Mouse (Mus musculus): ENCODE data around the gene Zfp975. TPM values are rescaled to one million over a fixed set of nuclear protein-coding genes. Genes with fewer than 3 reads are reported as not detected.
A peak's percentile ranks its signal among the peaks of the same experiment; 100 is the strongest.
"Not testable (repeated sequence)": the region's sequence is repeated elsewhere in the genome, so short reads cannot be mapped to it uniquely, and the experiment has no call there.

Zfp975 gene
- total RNA-seq (2021), result 1 to 10 TPM; 7.3 to 7.6 TPM
- long read RNA-seq, experiment 1, partial matches to known transcripts, result 1 of 4 reads
- long read RNA-seq, experiment 1, other reads (novel, unspliced or antisense), result 2 of 4 reads
- long read RNA-seq, experiment 2, transcript Zfp975-201 (4 exons, 3,148 nt), result major isoform, 8 of 8 reads
- long read RNA-seq, experiment 2, partial matches to known transcripts, result 0 of 8 reads
- long read RNA-seq, experiment 2, other reads (novel, unspliced or antisense), result 0 of 8 reads

DNA sequence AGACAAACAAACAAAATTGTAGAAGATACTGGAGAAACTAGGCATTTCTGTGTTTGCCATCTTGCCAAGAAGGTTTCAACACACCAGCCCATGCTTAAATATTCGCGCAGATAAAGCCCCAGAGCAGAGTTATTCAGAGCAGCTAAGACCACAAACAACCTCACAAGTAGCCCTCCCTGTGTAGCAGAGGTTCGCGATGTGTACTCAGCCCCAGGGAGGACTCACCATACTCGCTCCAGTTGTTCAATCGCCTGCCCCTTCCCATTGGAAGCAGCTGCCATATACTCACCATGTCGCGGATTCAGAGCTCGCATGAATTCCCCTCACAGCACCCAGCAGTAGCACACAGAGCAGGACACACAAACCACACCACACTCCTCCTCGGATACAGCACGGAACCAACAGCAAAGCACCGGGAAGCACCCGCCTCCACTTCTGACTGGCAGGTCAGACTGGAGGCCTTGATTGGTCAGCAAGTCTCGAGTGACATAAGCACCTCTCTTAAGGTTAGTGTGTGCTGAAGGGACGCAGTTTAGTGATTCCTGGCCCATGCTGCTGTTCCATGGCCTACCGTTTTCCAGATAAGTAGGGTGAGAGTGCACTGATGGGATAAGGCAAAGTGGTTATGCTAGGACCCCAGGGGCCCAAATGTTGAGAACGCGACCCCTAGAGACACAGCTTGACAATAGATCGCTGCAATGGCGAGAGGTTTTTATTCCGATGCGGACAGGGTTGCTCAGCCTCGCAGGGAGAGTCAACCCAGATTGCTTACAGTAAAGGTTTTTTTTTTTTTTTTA, at the start of gene Zfp975:
Gene Zfp975 (minus strand): TSS at position 381 of the 797 bp plus-strand sequence.
- Histone ChIP-seq H3K27ac (peak within 1 kb of the TSS; percentile 87), H3K4me3 (peak within 1 kb of the TSS; percentile 66)
- peak; percentile 76 to 88 for DNase-seq (ENCODE audit: low spot score in 2 of 2)

DNA sequence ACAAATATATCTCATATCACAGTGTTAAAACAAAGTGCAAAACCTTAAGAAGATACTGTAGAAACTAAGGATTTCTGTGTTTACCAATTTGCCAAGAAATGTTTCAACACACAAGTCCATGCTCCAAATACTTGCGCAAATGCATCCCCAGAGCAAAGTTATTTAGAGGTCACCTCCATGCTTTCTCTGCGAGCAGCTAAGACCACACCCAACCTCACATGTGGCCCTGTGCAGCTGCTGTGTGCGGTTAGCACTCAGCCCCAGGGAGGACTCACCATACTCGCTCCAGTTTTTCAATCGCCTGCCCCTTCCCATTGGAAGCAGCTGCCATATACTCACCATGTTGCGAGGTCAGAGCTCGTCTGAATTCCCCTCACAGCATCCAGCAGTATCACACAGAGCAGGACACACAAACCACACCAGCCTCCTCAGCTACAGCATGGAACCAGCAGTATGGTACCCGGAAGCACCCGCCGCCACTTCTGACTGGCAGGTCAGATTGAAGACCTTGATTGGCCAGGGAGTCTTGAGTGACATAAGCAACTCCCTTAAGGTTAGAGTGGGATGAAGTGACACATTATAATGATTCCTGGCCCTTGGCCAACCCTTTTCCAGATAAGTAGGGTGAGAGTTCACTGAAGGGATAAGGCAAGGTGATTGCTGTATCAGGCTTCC, 46.1 kb upstream of the Zfp975 start:
- no peak overlapping the region for H3K27ac ChIP-seq
- no peak for DNase-seq (ENCODE audit: low spot score in 2 of 2)
- H3K4me3 ChIP-seq, result no peak overlapping the region
- TF ChIP-seq CTCF (conservative IDR thresholded peaks at IDR 0.05), result no peak

DNA sequence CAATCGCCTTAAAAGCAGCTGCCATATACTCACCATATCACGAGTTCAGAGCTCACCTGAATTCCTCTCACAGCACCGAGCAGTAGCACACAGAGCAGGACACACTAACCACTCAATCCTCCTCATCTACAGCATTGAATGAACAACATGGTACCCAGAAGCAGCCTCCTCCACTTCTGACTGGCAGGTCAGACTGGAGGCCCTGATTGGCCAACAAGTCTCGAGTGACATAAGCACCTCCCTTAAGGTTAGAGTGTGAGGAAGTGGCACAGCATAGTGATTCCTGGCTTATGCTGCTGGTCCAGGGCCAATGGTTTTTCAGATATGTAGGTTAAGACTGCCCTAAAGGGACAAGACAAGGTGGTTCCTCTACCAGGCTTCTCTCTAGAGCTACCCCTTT, 34.4 kb upstream of the Zfp975 start, which contains the start of gene Gm17067:
Gene Gm17067 (minus strand): TSS at position 101 of the 400 bp plus-strand sequence.
- not testable (repeated sequence) for H3K4me3 ChIP-seq, H3K27ac ChIP-seq

DNA sequence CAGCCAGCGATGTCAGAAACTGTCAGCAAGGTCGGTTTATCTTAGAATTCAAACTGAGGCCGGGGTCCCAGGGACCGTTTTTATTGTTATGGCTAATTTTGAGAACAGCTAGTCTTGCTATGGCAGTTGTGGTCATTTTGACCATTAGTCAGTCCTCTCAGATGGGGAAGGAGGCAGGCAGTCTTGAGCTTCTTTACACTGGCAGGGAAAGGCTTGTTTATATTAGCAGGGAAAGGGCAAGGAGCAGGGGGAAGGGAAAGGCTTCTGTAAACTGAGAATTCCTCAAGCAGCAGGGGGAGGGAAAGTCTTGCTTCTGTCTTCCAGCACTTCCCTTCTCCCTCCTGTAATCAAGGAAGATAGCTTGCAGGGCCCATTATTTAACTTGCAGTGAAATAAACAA, 709 bp upstream of the Zfp975 start:
- peak overlapping the region; percentile 87 for H3K27ac ChIP-seq
- H3K4me3 ChIP-seq, result peak overlapping the region; percentile 66
- DNase-seq (ENCODE audit: low spot score in 2 of 2), result not testable (repeated sequence)

More for the DNA sequence above, 34.4 kb upstream of the Zfp975 start, which contains the start of gene Gm17067:
- DNase-seq (ENCODE audit: low spot score in 2 of 2), result not testable (repeated sequence)

DNA sequence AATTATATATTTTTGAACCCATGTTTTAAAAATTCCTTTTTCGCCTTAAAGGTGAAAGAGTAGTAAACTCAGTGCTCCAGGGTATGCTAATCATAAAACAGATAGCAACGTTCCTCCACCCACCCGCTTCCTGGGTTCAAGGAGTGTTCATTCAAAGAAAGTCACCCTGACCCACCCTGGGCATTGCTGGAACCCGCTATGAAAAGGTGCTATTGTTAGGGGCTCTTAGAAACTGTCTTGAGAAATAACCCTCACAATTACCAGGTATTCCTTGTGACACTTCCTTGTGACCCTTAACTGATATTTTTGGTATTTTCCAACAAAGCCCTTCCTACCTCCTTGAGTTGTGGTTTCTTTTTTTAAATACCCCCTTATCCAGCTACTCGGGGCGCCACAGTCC, 12.5 kb downstream of the Zfp975 start:
- H3K4me3 ChIP-seq; H3K27ac ChIP-seq; DNase-seq (ENCODE audit: low spot score in 2 of 2): not testable (repeated sequence)

DNA sequence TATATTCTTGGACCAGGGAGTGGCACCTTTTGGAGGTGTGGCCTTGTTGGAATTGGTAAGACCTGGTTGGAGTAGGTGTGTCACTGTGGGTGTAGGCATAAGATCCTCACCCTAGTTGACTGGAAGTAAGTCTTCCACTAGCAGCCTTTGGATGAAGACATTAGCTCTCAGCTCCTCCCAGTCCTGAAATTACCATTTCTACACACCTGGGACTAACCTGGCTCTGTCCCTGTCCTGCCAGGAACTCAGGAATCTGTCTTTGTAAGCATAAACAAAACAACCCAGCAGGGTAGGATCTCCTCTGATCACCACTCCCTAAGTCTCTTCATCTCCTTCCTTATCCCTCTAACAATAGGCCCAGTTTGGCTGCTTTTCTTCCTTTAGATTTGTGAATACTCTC, 12.9 kb downstream of the Zfp975 start:
- not testable (repeated sequence) for H3K4me3 ChIP-seq; DNase-seq (ENCODE audit: low spot score in 2 of 2); H3K27ac ChIP-seq

DNA sequence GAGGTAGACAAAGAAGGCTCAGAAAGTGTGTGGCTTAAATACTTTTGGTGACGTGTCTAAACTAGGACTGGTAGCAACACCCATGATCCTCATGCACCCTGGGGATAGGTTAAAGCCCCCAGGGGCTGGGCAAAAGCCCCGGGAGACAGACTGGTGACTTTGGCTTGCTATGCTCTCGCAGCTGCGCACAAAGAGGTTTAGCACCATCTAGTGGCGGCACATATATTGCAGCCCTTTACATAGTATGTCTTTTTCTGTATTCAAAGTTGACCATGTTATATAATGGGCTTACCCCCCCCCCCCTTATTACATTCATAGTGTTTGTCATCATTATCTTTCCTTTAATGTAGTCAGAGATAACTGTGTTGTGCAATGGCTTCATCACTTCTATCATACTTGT, 32.4 kb downstream of the Zfp975 start:
- not testable (repeated sequence) for H3K4me3 ChIP-seq; DNase-seq (ENCODE audit: low spot score in 2 of 2); H3K27ac ChIP-seq
- peak; percentile 16; the same call in 1 of the 2 replicates for TF ChIP-seq CTCF (conservative IDR thresholded peaks at IDR 0.05)

DNA sequence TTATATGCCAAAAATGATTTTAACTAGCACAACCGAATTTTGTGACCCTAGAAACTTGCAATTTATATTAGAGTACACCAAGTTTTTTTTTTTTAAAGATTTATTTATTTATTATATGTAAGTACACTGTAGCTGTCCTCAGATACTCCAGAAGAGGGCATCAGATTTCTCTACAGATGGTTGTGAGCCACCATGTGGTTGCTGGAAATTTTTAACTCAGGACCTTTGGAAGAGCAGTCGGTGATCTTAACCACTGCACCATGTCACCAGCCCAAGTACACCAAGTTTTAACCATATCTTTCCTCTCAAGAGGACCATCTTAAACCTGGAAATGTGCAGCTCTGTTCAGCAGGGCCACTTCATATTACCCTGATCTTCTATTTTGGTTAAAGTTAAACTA, 37.3 kb downstream of the Zfp975 start:
- DNase-seq (ENCODE audit: low spot score in 2 of 2); H3K4me3 ChIP-seq; H3K27ac ChIP-seq: not testable (repeated sequence)

DNA sequence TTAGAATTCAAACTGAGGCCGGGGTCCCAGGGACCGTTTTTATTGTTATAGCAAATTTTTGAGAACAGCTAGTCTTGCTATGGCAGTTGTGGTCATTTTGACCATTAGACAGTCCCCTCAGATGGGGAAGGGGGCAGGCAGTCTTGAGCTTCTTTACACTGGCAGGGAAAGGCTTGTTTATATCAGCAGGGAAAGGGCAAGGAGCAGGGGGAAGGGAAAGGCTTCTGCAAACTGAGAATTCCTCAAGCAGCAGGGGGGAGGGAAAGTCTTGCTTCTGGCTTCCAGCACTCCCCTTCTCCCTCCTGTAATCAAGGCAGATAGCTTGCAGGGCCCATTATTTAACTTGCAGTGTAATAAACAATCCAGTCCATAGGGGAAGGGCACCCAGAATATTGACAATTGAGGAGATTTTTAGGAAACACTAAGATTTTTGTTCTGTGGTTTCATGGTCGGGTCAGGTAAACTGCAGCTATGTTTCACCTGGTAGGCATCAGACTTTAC, 49.4 kb downstream of the Zfp975 start:
- not testable (repeated sequence) for DNase-seq (ENCODE audit: low spot score in 2 of 2); H3K27ac ChIP-seq
- peak overlapping the region; percentile 51; the same call in 1 of the 2 replicates for H3K4me3 ChIP-seq

DNA sequence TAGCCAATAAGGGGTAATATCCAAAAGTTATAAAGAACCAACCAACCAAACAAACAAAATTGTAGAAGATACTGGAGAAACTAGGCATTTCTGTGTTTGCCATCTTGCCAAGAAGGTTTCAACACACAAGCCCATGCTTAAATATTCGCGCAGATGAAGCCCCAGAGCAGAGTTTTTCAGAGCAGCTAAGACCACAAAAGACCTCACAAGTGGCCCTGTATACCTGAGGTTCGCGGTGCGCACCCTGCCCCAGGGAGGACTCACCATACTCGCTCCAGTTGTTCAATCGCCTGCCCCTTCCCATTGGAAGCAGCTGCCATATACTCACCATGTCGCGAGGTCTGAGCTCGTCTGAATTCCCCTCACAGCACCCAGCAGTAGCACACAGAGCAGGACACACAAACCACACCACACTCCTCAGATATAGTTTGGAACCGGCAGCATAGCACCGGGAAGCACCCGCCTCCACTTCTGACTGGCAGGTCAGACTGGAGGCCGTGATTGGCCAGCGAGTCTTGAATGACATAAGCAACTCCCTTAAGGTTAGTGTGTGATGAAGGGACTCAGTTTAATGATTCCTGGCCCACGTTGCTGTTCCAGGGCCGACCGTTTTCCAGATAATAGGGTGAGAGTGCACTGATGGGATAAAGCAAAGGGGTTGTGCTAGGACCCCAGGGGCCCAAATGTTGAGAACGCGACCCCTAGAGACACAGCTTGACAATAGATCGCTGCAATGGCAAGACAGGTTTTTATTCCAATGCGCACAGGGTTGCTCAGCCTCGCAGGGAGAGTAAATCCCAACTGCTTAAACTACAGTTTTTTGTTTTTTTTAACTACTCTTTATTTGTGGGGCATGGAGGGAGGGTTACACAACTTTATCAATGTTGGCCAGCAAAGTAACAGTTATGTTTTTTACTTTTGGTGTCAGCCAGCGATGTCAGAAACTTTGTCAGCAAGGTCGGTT, 50.1 kb downstream of the Zfp975 start, which contains the start of gene Zfp976:
Gene Zfp976 (minus strand): TSS at position 437 of the 964 bp plus-strand sequence.
- peak; percentile 51 to 72 for DNase-seq (ENCODE audit: low spot score in 2 of 2)
- peak within 1 kb of the TSS; percentile 72; the same call in 1 of the 2 replicates for H3K27ac ChIP-seq
- peak within 1 kb of the TSS; percentile 51 for H3K4me3 ChIP-seq

DNA sequence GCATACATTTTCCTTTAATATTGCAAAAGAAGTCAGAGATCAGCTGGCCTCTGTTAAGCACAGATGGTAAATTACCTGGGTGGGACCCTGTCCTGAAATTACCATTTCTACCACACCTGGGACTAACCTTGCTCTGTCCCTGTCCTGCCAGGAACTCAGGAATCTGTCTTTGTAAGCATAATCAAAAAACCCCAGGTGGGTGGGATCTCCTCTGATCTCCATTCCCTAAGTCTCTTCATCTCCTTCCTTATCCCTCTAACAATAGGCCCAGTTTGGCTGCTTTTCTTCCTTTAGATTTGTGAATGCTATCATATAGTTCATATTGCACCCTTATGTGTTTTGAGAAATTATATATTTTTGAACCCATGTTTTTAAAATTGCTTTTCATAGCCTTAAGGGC, 61.5 kb downstream of the Zfp975 start:
- H3K4me3 ChIP-seq; DNase-seq (ENCODE audit: low spot score in 2 of 2); H3K27ac ChIP-seq: not testable (repeated sequence)

Other genes starting within 250 kb of the Zfp975 start
- gene 4933421I07Rik, start 244.6 kb downstream of the Zfp975 start, total RNA-seq (2021), result not detected
- 10 to 100 TPM; 20.8 TPM for gene Zfp141, start 187.0 kb downstream of the Zfp975 start, total RNA-seq (2021)
- gene Gm21028, start 114.2 kb downstream of the Zfp975 start, total RNA-seq (2021), result not detected
- 1 to 10 TPM; 2.3 to 2.4 TPM for gene Zfp977, start 100.2 kb downstream of the Zfp975 start, total RNA-seq (2021)
- gene Zfp976, start 50.2 kb downstream of the Zfp975 start, total RNA-seq (2021), result 1 to 10 TPM; 3.9 to 4.7 TPM
- not detected for gene Gm17067, start 34.3 kb upstream of the Zfp975 start, total RNA-seq (2021)
- not detected for gene Vmn2r62, start 100.8 kb upstream of the Zfp975 start, total RNA-seq (2021)
- under 1 TPM; 0.08 to 0.12 TPM for gene Gm2381, start 174.5 kb upstream of the Zfp975 start, total RNA-seq (2021)
- not detected for gene Vmn2r63, start 241.1 kb upstream of the Zfp975 start, total RNA-seq (2021)